Comparison of ENCODE assay signal across 8 mouse cellular contexts in genomic region chr11:104278222-104278621, GRCm38 (mm10). TPM values are rescaled to one million over a fixed set of nuclear protein-coding genes. Genes with fewer than 3 reads are reported as not detected.
DNase-seq lines count a peak whose midpoint lies in the region; ATAC-seq and TF ChIP-seq lines count a peak whose summit lies in the region.

No protein-coding gene starts in this region.

- peak; percentile 26 to 66 for DNase-seq in spleen, postnatal 10 days (ENCODE audit: low spot score in 2 of 2)
- DNase-seq in spleen, adult 12 weeks (ENCODE audit: low spot score), result no peak
- DNase-seq in c-Kit-positive CD71-positive TER-119-positive erythroid progenitor cells, embryonic 14.5 days (ENCODE audit: low spot score), result peak; percentile 44
- peak; percentile 73 for DNase-seq in hindbrain, postnatal 0 days (ENCODE audit: low spot score)
- peak; percentile 76 for DNase-seq in liver

- no peak for ATAC-seq in forebrain, embryonic 13.5 days
- ATAC-seq in hindbrain, postnatal 0 days, result peak; percentile 52; the same call in 1 of the 2 replicates
- no peak for ATAC-seq in neural tube, embryonic 15.5 days (ENCODE audit: low FRiP score)
- ATAC-seq in inflammation-experienced regulatory T-cells, adult 6 months, result no peak

- peak; percentile 73 for TF ChIP-seq CTCF in hindbrain, postnatal 0 days (IDR thresholded peaks at IDR 0.05; ENCODE audit: low read depth)

- no peak overlapping the region for H3K4me3 ChIP-seq in forebrain, embryonic 13.5 days
- no peak overlapping the region for H3K4me3 ChIP-seq in hindbrain, postnatal 0 days (ENCODE audit: low read length)
- no peak overlapping the region for H3K4me3 ChIP-seq in neural tube, embryonic 15.5 days (replicated peaks)

- no peak overlapping the region for H3K9ac ChIP-seq in forebrain, embryonic 13.5 days
- H3K9ac ChIP-seq in hindbrain, postnatal 0 days (replicated peaks; ENCODE audit: low read length), result no peak overlapping the region
- no peak overlapping the region for H3K9ac ChIP-seq in neural tube, embryonic 15.5 days (replicated peaks)

- H3K4me2 ChIP-seq in forebrain, embryonic 13.5 days, result 0 out of 2 replicates have a peak overlapping the region, but pooled peaks have one; percentile 30
- H3K4me2 ChIP-seq in hindbrain, postnatal 0 days (ENCODE audit: low read depth, low read length), result no peak overlapping the region
- 0 out of 2 replicates have a peak overlapping the region, but pooled peaks have one; percentile 11 for H3K4me2 ChIP-seq in neural tube, embryonic 15.5 days

- no peak overlapping the region for H3K27ac ChIP-seq in forebrain, embryonic 13.5 days
- no peak overlapping the region for H3K27ac ChIP-seq in hindbrain, postnatal 0 days
- H3K27ac ChIP-seq in neural tube, embryonic 15.5 days (replicated peaks), result no peak overlapping the region

- H3K27me3 ChIP-seq in forebrain, embryonic 13.5 days, result no peaks in the 10 kb centered on the region
- H3K27me3 ChIP-seq in hindbrain, postnatal 0 days (ENCODE audit: insufficient read depth, low read length), result no peaks in the 10 kb centered on the region
- H3K27me3 ChIP-seq in neural tube, embryonic 15.5 days (replicated peaks), result no peaks in the 10 kb centered on the region

- H3K4me1 ChIP-seq in forebrain, embryonic 13.5 days, result peaks cover 3% of the 10 kb centered on the region; the same call in 1 of the 2 replicates
- H3K4me1 ChIP-seq in hindbrain, postnatal 0 days (ENCODE audit: insufficient read depth, low read length), result no peaks in the 10 kb centered on the region
- H3K4me1 ChIP-seq in neural tube, embryonic 15.5 days, result peaks cover 4% of the 10 kb centered on the region; the same call in 1 of the 2 replicates

- H3K36me3 ChIP-seq in forebrain, embryonic 13.5 days (ENCODE audit: poor library complexity, severe bottlenecking), result peaks cover 10% of the 10 kb centered on the region
- peaks cover 7% of the 10 kb centered on the region; the same call in 1 of the 2 replicates for H3K36me3 ChIP-seq in hindbrain, postnatal 0 days (ENCODE audit: insufficient read depth, low read length)
- peaks cover 14% of the 10 kb centered on the region for H3K36me3 ChIP-seq in neural tube, embryonic 15.5 days

- WGBS in forebrain, embryonic 13.5 days, result 4% methylated on average over 20 of the region's 20 CpGs
- WGBS in hindbrain, postnatal 0 days, result 7% methylated on average over 20 of the region's 20 CpGs
- 8% methylated on average over 20 of the region's 20 CpGs for WGBS in neural tube, embryonic 15.5 days

- no peaks in the 10 kb centered on the region for H3K9me3 ChIP-seq in forebrain, embryonic 13.5 days (replicated peaks)
- no peaks in the 10 kb centered on the region for H3K9me3 ChIP-seq in hindbrain, postnatal 0 days (ENCODE audit: low read length)
- H3K9me3 ChIP-seq in neural tube, embryonic 15.5 days (replicated peaks), result no peaks in the 10 kb centered on the region

RNA-seq across cellular contexts. Expression of gene Mapt, which starts 47.0 kb away (rescaled TPM):
- 277 and 315 TPM in 2 replicates for polyA plus RNA-seq in forebrain, embryonic 13.5 days (2015; fragmentation: Nextera tagmentation; extraction: Ambion mirVana)
- 473 and 516 TPM in 2 replicates for total RNA-seq in hindbrain, postnatal 0 days (2014; rRNA removed)
- polyA plus RNA-seq in hindbrain, postnatal 0 days (2015; fragmentation: Nextera tagmentation; extraction: Ambion mirVana), result 966 and 1,028 TPM in 2 replicates
- 880 and 1,075 TPM in 2 replicates for polyA plus RNA-seq in neural tube, embryonic 15.5 days (2015; fragmentation: Nextera tagmentation; extraction: Ambion mirVana)
- polyA plus RNA-seq in inflammation-experienced regulatory T-cells, adult 6 months (2017; shearing (Covaris generic)), result under 1 TPM in 1 of 3 experiments, not detected in 2; 0.41 TPM

Comparison
In these comparisons a context has a peak if more than half of its experiments do, and no peak if none do; other contexts are left out.
1. RNA of gene Mapt, which starts 47.0 kb away (polyA plus RNA-seq): 880 to 1,075 TPM in neural tube, embryonic 15.5 days, 966 to 1,028 TPM in hindbrain, postnatal 0 days and 277 to 315 TPM in forebrain, embryonic 13.5 days; 0.41 TPM in inflammation-experienced regulatory T-cells, adult 6 months; every median in the first group is over 100 times any median in the second.